Mouse (Mus musculus): ENCODE measurements around the gene Nadsyn1. TPM values are rescaled to one million over a fixed set of nuclear protein-coding genes. Genes with fewer than 3 reads are reported as not detected.

The Nadsyn1 gene
- polyA plus RNA-seq, 1 experiment: 12.3 TPM

- no peaks in the 10 kb centered on the region for H3K27me3 ChIP-seq (ENCODE audit: control insufficient read depth, insufficient read depth, low read length, poor library complexity, severe bottlenecking)
- no peak overlapping the region for H3K9ac ChIP-seq (ENCODE audit: low read depth, poor library complexity, severe bottlenecking)
- H3K4me3 ChIP-seq (ENCODE audit: low read depth, low read length): no peak overlapping the region
- H3K27ac ChIP-seq (ENCODE audit: insufficient read depth, low read length): no peak overlapping the region
- TF ChIP-seq EP300 (IDR thresholded peaks at IDR 0.05; ENCODE audit: insufficient read depth, low read depth, low read length): no peak
- no peak for TF ChIP-seq CTCF (IDR thresholded peaks at IDR 0.05; ENCODE audit: low read depth, low read length)
- no peak for TF ChIP-seq POLR2A (IDR thresholded peaks at IDR 0.05; ENCODE audit: insufficient read depth, low read length)
- H3K9me3 ChIP-seq (replicated peaks; ENCODE audit: control insufficient read depth, insufficient read depth, low read length, poor library complexity, severe bottlenecking): no peaks in the 10 kb centered on the region
- H3K4me1 ChIP-seq (ENCODE audit: control insufficient read depth, insufficient read depth, low read length): no peaks in the 10 kb centered on the region
- peaks cover 8% of the 10 kb centered on the region; the same call in 1 of the 2 replicates for H3K36me3 ChIP-seq (ENCODE audit: control insufficient read depth, insufficient read depth, low read length, poor library complexity, severe bottlenecking)
Observed at GRCm38 (mm10) chr7:143798783-143799182, 23.9 kb downstream of the Nadsyn1 start.

GRCm38 (mm10) chr7:143793121-143793520, 29.5 kb downstream of the Nadsyn1 start:
- Histone ChIP-seq H3K9ac (ENCODE audit: low read depth, poor library complexity, severe bottlenecking) (no peak overlapping the region), H3K4me1 (ENCODE audit: control insufficient read depth, insufficient read depth, low read length) (no peaks in the 10 kb centered on the region), H3K27me3 (ENCODE audit: control insufficient read depth, insufficient read depth, low read length, poor library complexity, severe bottlenecking) (no peaks in the 10 kb centered on the region), H3K27ac (ENCODE audit: insufficient read depth, low read length) (no peak overlapping the region), H3K9me3 (replicated peaks; ENCODE audit: control insufficient read depth, insufficient read depth, low read length, poor library complexity, severe bottlenecking) (no peaks in the 10 kb centered on the region; the same call in 1 of the 2 replicates), H3K36me3 (ENCODE audit: control insufficient read depth, insufficient read depth, low read length, poor library complexity, severe bottlenecking) (peaks cover 7% of the 10 kb centered on the region; the same call in 1 of the 2 replicates), H3K4me3 (ENCODE audit: low read depth, low read length) (no peak overlapping the region)
- TF ChIP-seq EP300 (IDR thresholded peaks at IDR 0.05; ENCODE audit: insufficient read depth, low read depth, low read length) (no peak), CTCF (IDR thresholded peaks at IDR 0.05; ENCODE audit: low read depth, low read length) (peak; percentile 74)

- TF ChIP-seq CTCF (IDR thresholded peaks at IDR 0.05; ENCODE audit: low read depth, low read length) (no peak), POLR2A (IDR thresholded peaks at IDR 0.05; ENCODE audit: insufficient read depth, low read length) (no peak), EP300 (IDR thresholded peaks at IDR 0.05; ENCODE audit: insufficient read depth, low read depth, low read length) (no peak)
- Histone ChIP-seq H3K9me3 (replicated peaks; ENCODE audit: control insufficient read depth, insufficient read depth, low read length, poor library complexity, severe bottlenecking) (no peaks in the 10 kb centered on the region; the same call in 1 of the 2 replicates), H3K9ac (ENCODE audit: low read depth, poor library complexity, severe bottlenecking) (no peak overlapping the region)
Observed at GRCm38 (mm10) chr7:143792336-143792985, 30.2 kb downstream of the Nadsyn1 start.

DNA sequence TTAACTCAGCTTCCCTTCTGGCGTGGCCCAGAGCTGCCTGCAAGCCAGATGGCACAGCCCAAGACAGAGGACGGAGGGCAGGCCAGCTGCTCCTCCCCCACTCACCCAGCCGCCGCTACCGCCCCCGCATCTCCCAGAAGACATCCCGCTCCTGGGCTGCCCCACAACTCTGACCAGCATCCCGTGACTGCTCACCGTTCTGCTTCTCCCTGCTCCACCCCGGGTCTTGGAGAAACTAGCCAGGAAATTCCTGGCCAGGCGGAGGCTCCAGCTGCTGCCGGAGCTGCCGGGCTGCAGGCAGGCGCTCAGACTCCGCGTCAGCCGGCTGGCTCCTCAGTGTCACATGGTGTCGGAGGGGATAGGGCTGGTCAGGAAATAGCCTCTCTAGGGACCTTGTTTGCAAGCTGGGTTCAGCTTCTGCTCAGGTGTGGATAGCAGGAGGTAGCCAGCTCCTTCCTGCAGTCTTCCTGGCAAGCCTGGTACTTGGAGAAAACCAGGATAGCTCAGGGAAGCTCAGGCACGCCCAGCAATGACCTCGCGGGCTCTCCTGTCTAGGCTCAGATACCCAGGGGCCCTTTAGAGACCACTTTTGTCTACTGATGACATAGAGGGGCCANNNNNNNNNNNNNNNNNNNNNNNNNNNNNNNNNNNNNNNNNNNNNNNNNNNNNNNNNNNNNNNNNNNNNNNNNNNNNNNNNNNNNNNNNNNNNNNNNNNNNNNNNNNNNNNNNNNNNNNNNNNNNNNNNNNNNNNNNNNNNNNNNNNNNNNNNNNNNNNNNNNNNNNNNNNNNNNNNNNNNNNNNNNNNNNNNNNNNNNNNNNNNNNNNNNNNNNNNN, 38.4 kb downstream of the Nadsyn1 start, which contains the start of gene Mrgpre:
Mrgpre (minus strand) TSS at position 505 of the 834 bp plus-strand sequence.
- TF ChIP-seq CTCF (IDR thresholded peaks at IDR 0.05; ENCODE audit: low read depth, low read length): no peak
- no peak for TF ChIP-seq POLR2A (IDR thresholded peaks at IDR 0.05; ENCODE audit: insufficient read depth, low read length)
- TF ChIP-seq EP300 (IDR thresholded peaks at IDR 0.05; ENCODE audit: insufficient read depth, low read depth, low read length): no peak
- Histone ChIP-seq H3K9me3 (replicated peaks; ENCODE audit: control insufficient read depth, insufficient read depth, low read length, poor library complexity, severe bottlenecking) (no peaks in the 10 kb centered on the region), H3K36me3 (ENCODE audit: control insufficient read depth, insufficient read depth, low read length, poor library complexity, severe bottlenecking) (no peaks in the 10 kb centered on the region), H3K9ac (ENCODE audit: low read depth, poor library complexity, severe bottlenecking) (no peak within 1 kb of the TSS), H3K27ac (ENCODE audit: insufficient read depth, low read length) (no peak within 1 kb of the TSS), H3K4me1 (ENCODE audit: control insufficient read depth, insufficient read depth, low read length) (no peaks in the 10 kb centered on the region), H3K4me3 (ENCODE audit: low read depth, low read length) (peak within 1 kb of the TSS; percentile 20), H3K27me3 (ENCODE audit: control insufficient read depth, insufficient read depth, low read length, poor library complexity, severe bottlenecking) (no peaks in the 10 kb centered on the region)

More at GRCm38 (mm10) chr7:143792336-143792985, 30.2 kb downstream of the Nadsyn1 start:
- H3K4me3 ChIP-seq (ENCODE audit: low read depth, low read length): no peak overlapping the region
- no peaks in the 10 kb centered on the region for H3K4me1 ChIP-seq (ENCODE audit: control insufficient read depth, insufficient read depth, low read length)
- H3K27ac ChIP-seq (ENCODE audit: insufficient read depth, low read length): no peak overlapping the region
- 0 out of 2 replicates have a peak, but pooled peaks cover 3% of the 10 kb centered on the region for H3K36me3 ChIP-seq (ENCODE audit: control insufficient read depth, insufficient read depth, low read length, poor library complexity, severe bottlenecking)
- no peaks in the 10 kb centered on the region for H3K27me3 ChIP-seq (ENCODE audit: control insufficient read depth, insufficient read depth, low read length, poor library complexity, severe bottlenecking)

DNA sequence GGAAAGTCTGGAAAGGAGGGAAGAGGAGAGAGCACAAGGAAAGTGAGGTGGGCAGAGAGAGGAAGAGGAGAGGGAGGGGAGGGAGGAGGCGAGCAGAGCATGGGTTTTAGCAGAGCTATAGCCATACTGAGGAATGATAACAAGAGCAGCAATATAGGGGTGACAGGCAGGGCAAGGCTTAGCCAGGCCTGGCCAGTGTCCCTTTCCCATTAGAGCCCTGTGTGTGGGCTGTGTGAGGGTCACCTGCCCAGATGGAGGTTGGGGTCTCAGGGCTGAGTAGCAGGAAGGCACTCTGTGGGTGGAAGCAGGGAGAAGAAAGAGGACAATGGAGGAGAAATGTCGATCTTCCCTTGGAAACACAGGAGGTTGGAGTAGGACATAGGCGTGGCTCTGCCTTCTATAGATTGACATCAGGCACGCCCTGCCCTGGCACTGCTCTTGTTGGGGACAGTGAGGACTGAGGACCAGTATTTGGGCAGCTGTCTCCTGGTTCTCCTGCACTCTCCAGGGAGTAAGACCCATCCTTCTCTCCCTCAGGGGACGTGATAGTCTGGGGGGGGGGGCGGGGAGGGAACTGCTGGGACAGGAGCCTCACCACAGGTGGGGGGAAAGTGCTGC, 39.2 kb downstream of the Nadsyn1 start:
- Histone ChIP-seq H3K4me1 (ENCODE audit: control insufficient read depth, insufficient read depth, low read length) (no peaks in the 10 kb centered on the region), H3K27ac (ENCODE audit: insufficient read depth, low read length) (no peak overlapping the region), H3K9ac (ENCODE audit: low read depth, poor library complexity, severe bottlenecking) (no peak overlapping the region), H3K9me3 (replicated peaks; ENCODE audit: control insufficient read depth, insufficient read depth, low read length, poor library complexity, severe bottlenecking) (no peaks in the 10 kb centered on the region), H3K27me3 (ENCODE audit: control insufficient read depth, insufficient read depth, low read length, poor library complexity, severe bottlenecking) (no peaks in the 10 kb centered on the region), H3K36me3 (ENCODE audit: control insufficient read depth, insufficient read depth, low read length, poor library complexity, severe bottlenecking) (no peaks in the 10 kb centered on the region), H3K4me3 (ENCODE audit: low read depth, low read length) (no peak overlapping the region)
- TF ChIP-seq EP300 (IDR thresholded peaks at IDR 0.05; ENCODE audit: insufficient read depth, low read depth, low read length) (no peak), CTCF (IDR thresholded peaks at IDR 0.05; ENCODE audit: low read depth, low read length) (no peak), POLR2A (IDR thresholded peaks at IDR 0.05; ENCODE audit: insufficient read depth, low read length) (no peak)

Measured in ES-Bruce4 (cell line).